Mouse (Mus musculus): ENCODE measurements around the gene Mettl14. TPM values are rescaled to one million over a fixed set of nuclear protein-coding genes. Genes with fewer than 3 reads are reported as not detected.

Gene Mettl14
- 66.9 TPM for polyA plus RNA-seq (2014; fragmentation: Illumina TruSeq; extraction: RNeasy Lipid Tissue Mini Kit (QIAGEN cat#74804); ENCODE audit: low read depth, low replicate concordance)

DNA sequence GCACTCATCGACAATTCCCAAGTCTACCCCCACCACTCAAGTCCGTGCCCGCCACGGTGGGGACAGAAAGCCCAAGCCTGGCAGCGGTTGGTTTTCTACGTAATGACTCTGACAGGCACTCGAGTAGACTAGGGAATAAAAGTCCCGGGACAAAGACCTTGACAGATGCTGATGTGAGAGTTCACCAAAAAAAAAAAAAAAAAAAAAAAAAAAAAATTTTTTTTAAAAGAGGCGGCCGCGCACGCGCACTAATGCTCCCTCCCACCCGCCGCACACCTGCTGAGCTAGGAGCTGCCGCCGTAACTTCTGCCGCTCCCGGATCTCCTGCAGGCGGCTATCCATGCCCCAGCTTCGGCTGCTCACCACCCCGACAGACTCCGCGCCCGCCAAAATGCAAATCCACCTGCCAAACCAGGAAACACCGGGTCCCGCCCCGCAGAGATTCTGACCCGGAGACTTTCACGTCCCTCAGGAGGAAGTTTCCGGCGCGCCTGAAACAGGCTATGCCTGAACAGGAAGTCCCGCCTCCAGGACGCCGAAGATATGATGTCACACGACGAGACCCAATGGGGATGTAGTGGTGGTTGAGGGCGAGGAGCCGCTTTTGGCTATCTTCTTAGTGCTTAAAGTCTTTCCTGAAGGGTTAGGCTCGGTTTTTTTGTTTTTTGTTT is at the start of gene Mettl14:
Gene Mettl14 (minus strand): TSS at position 623 of the 671 bp plus-strand sequence.

Other genes with a start within 250 kb of the Mettl14 start
- gene Synpo2, start 150.0 kb downstream of the Mettl14 start, polyA plus RNA-seq (2014; fragmentation: Illumina TruSeq; extraction: RNeasy Lipid Tissue Mini Kit (QIAGEN cat#74804); ENCODE audit: low read depth, low replicate concordance): 29.7 TPM
- gene Sec24d, start 118.7 kb downstream of the Mettl14 start, polyA plus RNA-seq (2014; fragmentation: Illumina TruSeq; extraction: RNeasy Lipid Tissue Mini Kit (QIAGEN cat#74804); ENCODE audit: low read depth, low replicate concordance): 251 TPM
- 0.87 TPM for gene Prss12, start 60.8 kb upstream of the Mettl14 start, polyA plus RNA-seq (2014; fragmentation: Illumina TruSeq; extraction: RNeasy Lipid Tissue Mini Kit (QIAGEN cat#74804); ENCODE audit: low read depth, low replicate concordance)